Mouse (Mus musculus): ENCODE results near the gene Zfp276.
"Not testable (repeated sequence)": the region's sequence is repeated elsewhere in the genome, so short reads cannot be mapped to it uniquely, and the experiment has no call there.

Gene Zfp276

GRCm38 (mm10) chr8:123254099-123254885 is at the start of gene Zfp276, which contains the start of gene Vps9d1:
Zfp276 (plus strand) TSS chr8:123254195.
Vps9d1 (minus strand) TSS chr8:123254348.
- DNase-seq (ENCODE audit: low spot score): peak; percentile 77

- DNase-seq (ENCODE audit: low spot score): no peak
These were observed 42.1 kb upstream of the Zfp276 start for GRCm38 (mm10) chr8:123211876-123212275.

- peak; percentile 95 for DNase-seq (ENCODE audit: low spot score)
These were observed 41.5 kb upstream of the Zfp276 start, which contains the start of the genes Chmp1a and Spata33 for GRCm38 (mm10) chr8:123212321-123213117. Chmp1a (minus strand) TSS chr8:123212763. Spata33 (plus strand) TSS chr8:123212832.

GRCm38 (mm10) chr8:123213118-123213772 is 40.8 kb upstream of the Zfp276 start:
- DNase-seq (ENCODE audit: low spot score): no peak

- DNase-seq (ENCODE audit: low spot score): no peak
These were observed 38.6 kb upstream of the Zfp276 start for GRCm38 (mm10) chr8:123215430-123215829.

- no peak for DNase-seq (ENCODE audit: low spot score)
These were observed 33.1 kb upstream of the Zfp276 start for GRCm38 (mm10) chr8:123220917-123221316.

GRCm38 (mm10) chr8:123224278-123225266 is 29.4 kb upstream of the Zfp276 start, which contains the start of gene Cdk10:
Cdk10 (plus strand) TSS chr8:123224842.
- DNase-seq (ENCODE audit: low spot score): peak; percentile 88

GRCm38 (mm10) chr8:123228416-123228815 is 25.6 kb upstream of the Zfp276 start:
- no peak for DNase-seq (ENCODE audit: low spot score)

- not testable (repeated sequence) for DNase-seq (ENCODE audit: low spot score)
These were observed 23.7 kb upstream of the Zfp276 start for GRCm38 (mm10) chr8:123230326-123230725.

- no peak for DNase-seq (ENCODE audit: low spot score)
These were observed 22.3 kb upstream of the Zfp276 start for GRCm38 (mm10) chr8:123231742-123232141.

- DNase-seq (ENCODE audit: low spot score): no peak
These were observed 21.4 kb upstream of the Zfp276 start for GRCm38 (mm10) chr8:123232553-123232952.

- no peak for DNase-seq (ENCODE audit: low spot score)
These were observed 20.7 kb upstream of the Zfp276 start for GRCm38 (mm10) chr8:123233300-123233699.

- no peak for DNase-seq (ENCODE audit: low spot score)
These were observed 20.2 kb upstream of the Zfp276 start for GRCm38 (mm10) chr8:123233760-123234159.

- DNase-seq (ENCODE audit: low spot score): no peak
These were observed 19.0 kb upstream of the Zfp276 start for GRCm38 (mm10) chr8:123234918-123235519.

- DNase-seq (ENCODE audit: low spot score): peak; percentile 80
These were observed 18.2 kb upstream of the Zfp276 start, which contains the start of gene Spata2l for GRCm38 (mm10) chr8:123235520-123236497. Spata2l (minus strand) TSS chr8:123236233.

- no peak for DNase-seq (ENCODE audit: low spot score)
These were observed 14.6 kb upstream of the Zfp276 start for GRCm38 (mm10) chr8:123239398-123239797.

- DNase-seq (ENCODE audit: low spot score): no peak
These were observed 11.7 kb upstream of the Zfp276 start for GRCm38 (mm10) chr8:123242107-123242923.

- no peak for DNase-seq (ENCODE audit: low spot score)
These were observed 10.9 kb upstream of the Zfp276 start for GRCm38 (mm10) chr8:123243053-123243452.
